Mouse (Mus musculus) embryonic fibroblast, embryonic 13.5 days (primary cell): ENCODE results near the gene Gramd1b.

Experiments
- CTCF ChIP-seq: IDR thresholded peaks from 2 replicates; pipeline ENCODE4 v1.5.1; 2011; ENCODE audit warnings: mild to moderate bottlenecking, control low read depth, low read length, moderate library complexity, borderline replicate concordance; ENCODE audit not compliant: insufficient read depth
- POLR2A ChIP-seq: IDR thresholded peaks from 2 replicates; pipeline ENCODE4 v1.6.1; 2011; ENCODE audit warnings: low read depth, mild to moderate bottlenecking, control low read depth, low read length, moderate library complexity

DNA sequence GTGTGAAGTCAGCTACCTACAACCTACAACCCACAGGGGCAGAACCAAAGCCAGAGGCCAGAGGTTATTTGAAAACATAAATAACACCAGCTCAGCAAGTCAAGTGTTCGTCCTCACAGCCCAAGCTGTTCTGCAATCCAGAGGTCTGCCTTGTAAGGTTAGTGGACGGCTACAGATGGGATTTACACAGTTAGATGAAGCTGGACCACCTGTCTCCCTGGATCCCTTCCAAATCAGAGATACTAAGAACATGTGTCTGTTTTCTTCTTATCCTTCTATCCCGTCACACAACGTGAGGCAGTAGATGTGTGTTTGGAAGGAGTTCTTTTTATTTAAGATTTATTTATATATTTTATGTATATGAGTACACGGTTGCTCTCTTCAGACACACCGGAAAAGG lies 21.7 kb downstream of the Gramd1b start:
- no peak for TF ChIP-seq POLR2A
- no peak for TF ChIP-seq CTCF
